Mouse (Mus musculus): ENCODE measurements around the gene Pgbd5.

The Pgbd5 gene

GRCm38 (mm10) chr8:124343991-124344390 is 95.5 kb downstream of the Pgbd5 start:
- DNase-seq (ENCODE audit: low read depth) = no peak

- DNase-seq (ENCODE audit: low read depth) = no peak
Measured at GRCm38 (mm10) chr8:124343151-124343550, 96.3 kb downstream of the Pgbd5 start.

GRCm38 (mm10) chr8:124340360-124341068 is 98.9 kb downstream of the Pgbd5 start:
- no peak for DNase-seq (ENCODE audit: low read depth)

GRCm38 (mm10) chr8:124339742-124340141 is 99.7 kb downstream of the Pgbd5 start:
- no peak for DNase-seq (ENCODE audit: low read depth)

GRCm38 (mm10) chr8:124336302-124336701 is 103.2 kb downstream of the Pgbd5 start:
- no peak for DNase-seq (ENCODE audit: low read depth)

- no peak for DNase-seq (ENCODE audit: low read depth)
Measured at GRCm38 (mm10) chr8:124331706-124332105, 107.8 kb downstream of the Pgbd5 start.

- no peak for DNase-seq (ENCODE audit: low read depth)
Measured at GRCm38 (mm10) chr8:124331094-124331493, 108.4 kb downstream of the Pgbd5 start.

- no peak for DNase-seq (ENCODE audit: low read depth)
Measured at GRCm38 (mm10) chr8:124330433-124330832, 109.0 kb downstream of the Pgbd5 start.

- no peak for DNase-seq (ENCODE audit: low read depth)
Measured at GRCm38 (mm10) chr8:124329690-124330089, 109.8 kb downstream of the Pgbd5 start.

GRCm38 (mm10) chr8:124328259-124328658 is 111.2 kb downstream of the Pgbd5 start:
- DNase-seq (ENCODE audit: low read depth) = no peak

- DNase-seq (ENCODE audit: low read depth) = no peak
Measured at GRCm38 (mm10) chr8:124323356-124323755, 116.1 kb downstream of the Pgbd5 start.

GRCm38 (mm10) chr8:124321227-124321840 is 118.1 kb downstream of the Pgbd5 start:
- DNase-seq (ENCODE audit: low read depth) = no peak

- DNase-seq (ENCODE audit: low read depth) = no peak
Measured at GRCm38 (mm10) chr8:124319316-124319652, 120.2 kb downstream of the Pgbd5 start.
